Mouse (Mus musculus) common myeloid progenitor, adult 5-6 weeks (primary cell): ENCODE results near the gene A030003K21Rik. TPM values are rescaled to one million over a fixed set of nuclear protein-coding genes. Genes with fewer than 3 reads are reported as not detected.
"Not testable (repeated sequence)": the region's sequence is repeated elsewhere in the genome, so short reads cannot be mapped to it uniquely, and the experiment has no call there.

Source experiments
- ATAC-seq: replicated peaks from 2 replicates; pipeline ENCODE4 v1.8.0; 2016; ENCODE audit warnings: low read depth, mild to moderate bottlenecking, moderate TSS enrichment, inconsistent platforms; ENCODE audit not compliant: poor library complexity, severe bottlenecking
- total RNA-seq: library from RNA; stranded (forward); fragments of 200-1000, 187-1606 nt; gene quantifications from 2 replicates; pipeline ENCODE4 v1.2.3, GENCODE M21; 2017

The A030003K21Rik gene
- total RNA-seq, result not detected in 2 replicates

DNA sequence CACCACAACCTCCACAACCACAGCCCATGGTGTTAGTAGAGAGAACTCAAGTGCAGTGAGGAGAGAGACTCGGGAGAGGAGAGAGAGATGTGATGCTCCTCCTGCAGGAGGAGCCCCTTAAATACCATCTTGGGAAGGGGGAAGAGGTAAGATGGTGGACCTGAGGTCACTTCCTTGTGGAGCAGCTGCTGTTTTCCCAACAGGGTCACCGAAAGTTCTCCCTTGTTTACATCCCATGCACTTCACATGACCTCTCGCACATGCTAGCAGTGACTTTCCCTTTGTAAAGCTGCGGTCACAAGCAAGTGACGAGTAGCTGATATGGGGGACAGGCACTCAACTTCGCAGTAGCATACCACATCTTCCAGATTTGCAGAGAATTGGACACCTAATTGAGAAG, at the start of gene A030003K21Rik:
A030003K21Rik (minus strand) TSS at position 94 of the 400 bp plus-strand sequence.
- ATAC-seq, result not testable (repeated sequence)

- ATAC-seq, result no peak
Measured at GRCm38 (mm10) chr1:82992093-82992492, 48.9 kb upstream of the A030003K21Rik start.

GRCm38 (mm10) chr1:82991596-82991995, 48.4 kb upstream of the A030003K21Rik start:
- no peak for ATAC-seq

GRCm38 (mm10) chr1:82991062-82991461, 47.9 kb upstream of the A030003K21Rik start:
- no peak for ATAC-seq

GRCm38 (mm10) chr1:82987530-82988198, 44.5 kb upstream of the A030003K21Rik start:
- ATAC-seq, result peak; percentile 71

DNA sequence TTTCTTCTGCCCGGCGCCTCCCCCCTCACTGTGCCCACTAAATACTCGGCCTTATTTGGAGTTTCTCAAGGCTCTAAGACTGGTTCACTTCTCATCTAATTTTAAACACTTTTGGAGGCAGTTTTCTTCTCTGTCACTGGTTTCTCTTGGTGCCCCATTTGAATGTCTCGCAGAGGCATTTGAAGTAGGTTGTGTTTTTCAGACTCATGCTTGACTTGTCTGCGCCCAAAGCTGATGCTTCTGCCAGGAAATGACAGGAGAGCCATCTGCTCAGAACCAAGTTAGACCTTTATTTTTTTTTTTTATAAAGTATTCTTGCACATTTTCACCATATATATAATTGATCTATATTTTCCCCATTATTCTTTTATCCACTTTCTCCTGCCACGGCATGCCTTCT, 43.5 kb upstream of the A030003K21Rik start:
- ATAC-seq, result no peak

- ATAC-seq, result no peak
Measured at GRCm38 (mm10) chr1:82977840-82978239, 34.7 kb upstream of the A030003K21Rik start.

DNA sequence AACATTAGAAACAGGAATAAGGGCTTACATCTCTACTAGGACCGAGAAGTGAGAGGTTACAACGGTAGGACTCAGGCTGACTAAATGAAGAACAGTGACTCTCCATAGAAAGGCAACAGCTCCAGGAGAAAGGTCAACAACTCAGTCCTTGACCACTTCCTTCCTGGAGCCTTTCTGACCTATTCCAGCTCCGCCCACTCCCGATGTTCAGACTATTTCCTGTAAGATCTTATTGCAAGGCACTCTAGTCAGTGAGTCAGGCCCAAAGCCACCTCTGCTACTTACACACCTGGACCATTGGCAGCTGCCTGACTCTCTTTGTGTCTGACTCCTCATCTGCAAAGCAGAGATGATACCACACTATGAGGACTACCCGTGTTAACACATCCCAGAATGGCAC, 32.6 kb upstream of the A030003K21Rik start:
- no peak for ATAC-seq

GRCm38 (mm10) chr1:82974342-82974741, 31.2 kb upstream of the A030003K21Rik start:
- peak; percentile 60 for ATAC-seq

DNA sequence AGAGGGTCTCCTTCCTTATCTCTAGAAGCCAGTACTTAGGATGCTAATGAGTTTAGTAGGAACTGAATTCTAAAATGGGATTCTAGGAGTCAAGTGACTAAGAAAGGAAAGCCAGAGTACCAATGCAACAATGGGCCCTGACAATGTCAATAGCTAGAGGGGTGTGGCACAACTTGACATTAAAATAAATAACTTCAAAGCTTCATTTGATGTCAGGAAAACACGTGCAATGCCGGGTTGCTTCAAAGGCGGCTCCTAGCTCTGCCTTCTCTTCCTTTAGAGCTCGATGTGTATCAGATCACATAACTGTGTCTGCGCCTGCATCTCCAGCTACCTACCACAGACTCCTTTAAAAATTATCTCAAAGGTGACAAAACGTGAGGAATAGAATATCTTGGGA, 30.7 kb upstream of the A030003K21Rik start:
- ATAC-seq, result no peak

- ATAC-seq, result no peak
Measured at GRCm38 (mm10) chr1:82973244-82973643, 30.1 kb upstream of the A030003K21Rik start.

- ATAC-seq, result no peak
Measured at GRCm38 (mm10) chr1:82972046-82972445, 28.9 kb upstream of the A030003K21Rik start.

GRCm38 (mm10) chr1:82966413-82966812, 23.2 kb upstream of the A030003K21Rik start:
- ATAC-seq, result no peak

DNA sequence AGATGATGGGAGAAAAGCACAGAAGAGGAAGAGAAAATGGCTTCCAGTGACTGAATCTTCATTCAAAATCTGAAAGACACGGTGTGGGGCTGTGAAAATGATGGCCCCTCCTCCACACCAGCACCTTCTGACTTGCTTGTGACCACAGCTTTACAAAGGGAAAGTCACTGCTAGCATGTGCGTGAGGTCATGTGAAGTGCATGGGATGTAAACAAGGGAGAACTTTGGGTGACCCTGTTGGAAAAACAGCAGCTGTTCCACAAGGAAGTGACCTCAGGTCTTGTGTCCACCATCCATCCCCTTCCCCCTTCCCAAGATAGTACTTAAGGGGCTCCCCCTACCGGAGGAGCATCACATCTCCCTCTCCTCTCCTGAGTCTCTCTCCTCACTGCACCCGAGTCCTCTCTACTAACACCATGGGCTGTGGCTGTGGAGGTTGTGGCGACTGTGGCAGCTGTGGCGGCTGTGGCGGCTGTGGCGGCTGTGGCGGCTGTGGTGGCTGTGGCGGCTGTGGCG, 16.7 kb upstream of the A030003K21Rik start, which contains the start of gene Gm47955:
Gm47955 (plus strand) TSS at position 417 of the 516 bp plus-strand sequence.
- no peak for ATAC-seq

GRCm38 (mm10) chr1:82955913-82956312, 12.7 kb upstream of the A030003K21Rik start, which contains the start of gene Gm7544:
Gm7544 (minus strand) TSS chr1:82956013.
- not testable (repeated sequence) for ATAC-seq

- no peak for ATAC-seq
Measured at GRCm38 (mm10) chr1:82948601-82949000, 5.4 kb upstream of the A030003K21Rik start.

DNA sequence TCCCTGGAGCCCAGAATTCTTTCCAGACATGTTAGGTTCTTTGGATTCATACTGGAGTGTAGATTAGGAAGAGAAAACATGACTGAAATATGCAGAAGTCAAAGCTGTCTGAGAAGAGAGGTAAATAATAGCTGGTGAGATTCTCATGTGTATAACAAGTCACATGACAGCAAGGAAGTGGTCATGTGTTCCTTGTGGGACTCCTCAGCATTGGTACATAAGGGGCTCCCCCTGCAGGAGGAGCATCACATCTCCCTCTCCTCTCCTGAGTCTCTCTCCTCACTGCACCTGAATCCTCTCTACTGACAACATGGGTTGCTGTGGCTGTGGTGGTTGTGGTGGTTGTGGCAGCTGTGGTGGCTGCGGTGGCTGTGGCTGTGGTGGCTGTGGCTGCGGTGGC, 2.8 kb upstream of the A030003K21Rik start:
- ATAC-seq, result not testable (repeated sequence)

- not testable (repeated sequence) for ATAC-seq
Measured at GRCm38 (mm10) chr1:82942505-82942904, 683 bp downstream of the A030003K21Rik start.

DNA sequence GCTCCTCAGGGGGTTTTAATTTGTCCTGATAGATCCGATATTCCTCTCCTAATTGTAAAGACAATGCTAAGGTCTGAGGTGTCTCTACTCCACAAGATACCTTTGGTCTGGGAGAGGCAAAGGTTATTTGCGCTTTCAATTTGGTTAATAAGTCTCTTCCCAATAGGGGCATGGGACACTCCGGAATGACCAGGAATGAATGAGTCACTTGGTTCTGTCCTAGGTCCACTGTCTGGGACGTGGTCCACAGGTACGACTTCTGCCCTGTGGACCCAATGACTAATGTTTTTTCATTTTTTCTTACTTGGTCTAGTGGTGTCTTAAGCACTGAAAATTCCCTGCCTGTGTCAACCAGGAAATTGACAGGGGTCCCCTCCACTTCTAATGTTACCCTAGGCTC, 4.5 kb downstream of the A030003K21Rik start:
- no peak for ATAC-seq

DNA sequence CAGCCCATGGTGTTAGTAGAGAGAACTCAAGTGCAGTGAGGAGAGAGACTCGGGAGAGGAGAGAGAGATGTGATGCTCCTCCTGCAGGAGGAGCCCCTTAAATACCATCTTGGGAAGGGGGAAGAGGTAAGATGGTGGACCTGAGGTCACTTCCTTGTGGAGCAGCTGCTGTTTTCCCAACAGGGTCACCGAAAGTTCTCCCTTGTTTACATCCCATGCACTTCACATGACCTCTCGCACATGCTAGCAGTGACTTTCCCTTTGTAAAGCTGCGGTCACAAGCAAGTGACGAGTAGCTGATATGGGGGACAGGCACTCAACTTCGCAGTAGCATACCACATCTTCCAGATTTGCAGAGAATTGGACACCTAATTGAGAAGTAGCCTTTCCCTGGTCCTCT, 11.9 kb downstream of the A030003K21Rik start, which contains the start of gene Gm6217:
Gm6217 (minus strand) TSS at position 74 of the 400 bp plus-strand sequence.
- ATAC-seq, result not testable (repeated sequence)

GRCm38 (mm10) chr1:82930558-82930957, 12.6 kb downstream of the A030003K21Rik start:
- ATAC-seq, result not testable (repeated sequence)

DNA sequence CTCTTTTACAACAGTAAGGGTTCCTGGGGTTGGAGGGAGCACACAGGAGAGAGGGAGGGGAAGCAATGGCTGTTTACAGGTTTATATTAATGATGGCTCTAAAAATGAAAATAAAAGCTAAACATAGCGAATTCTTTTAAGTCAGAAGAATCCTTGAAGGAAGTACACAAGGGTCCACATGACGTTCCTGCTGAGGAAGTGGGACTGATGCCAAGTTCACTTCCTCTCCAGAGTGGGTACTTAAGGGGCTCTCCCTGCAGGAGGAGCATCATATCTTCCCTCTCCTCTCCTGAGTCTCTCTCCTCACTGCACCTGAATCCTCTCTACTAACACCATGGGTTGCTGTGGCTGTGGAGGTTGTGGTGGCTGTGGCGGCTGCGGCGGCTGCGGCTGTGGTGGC, 18.5 kb downstream of the A030003K21Rik start, which contains the start of gene A030014E15Rik:
A030014E15Rik (plus strand) TSS at position 268 of the 400 bp plus-strand sequence.
- no peak for ATAC-seq
